Mouse (Mus musculus): Measurements from ENCODE around the gene Sdk2. TPM values are rescaled to one million over a fixed set of nuclear protein-coding genes. Genes with fewer than 3 reads are reported as not detected.

Sdk2 gene
- polyA plus RNA-seq, 1 experiment from 2014 or later, result 1.4 TPM

DNA sequence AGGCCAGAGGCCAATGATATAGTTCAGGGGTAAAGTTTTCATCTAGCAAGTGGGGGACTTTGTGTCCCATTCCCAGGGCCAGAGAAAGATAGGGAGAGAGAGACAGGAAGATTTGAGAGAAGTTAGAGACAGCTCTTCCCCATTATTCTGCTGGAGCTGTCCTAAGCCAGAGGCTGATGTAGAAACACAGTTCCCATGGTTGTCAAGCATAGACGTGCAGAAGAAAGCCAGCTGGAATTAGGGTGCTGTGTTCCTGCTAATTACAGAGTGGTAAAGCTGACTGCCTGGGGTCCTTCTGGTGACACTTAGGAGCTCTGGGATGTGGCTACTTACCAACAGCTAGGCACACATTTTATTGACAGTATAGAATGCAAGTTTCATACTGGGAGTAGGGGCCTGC lies 277.7 kb downstream of the Sdk2 start:
- Histone ChIP-seq H3K4me3 (no peak overlapping the region), H3K27me3 (peaks cover 4% of the 10 kb centered on the region; the same call in 1 of the 2 replicates), H3K4me1 (replicated peaks) (peaks cover 36% of the 10 kb centered on the region), H3K4me2 (no peak overlapping the region), H3K36me3 (no peaks in the 10 kb centered on the region), H3K9ac (no peak overlapping the region), H3K27ac (peak overlapping the region; percentile 47), H3K9me3 (replicated peaks) (no peaks in the 10 kb centered on the region)
- 28% methylated on average over 1 of the region's 1 CpGs for WGBS
- no peak for ATAC-seq (replicated peaks; ENCODE audit: insufficient number of reproducible peaks, insufficient read depth, low FRiP score, low read depth)

DNA sequence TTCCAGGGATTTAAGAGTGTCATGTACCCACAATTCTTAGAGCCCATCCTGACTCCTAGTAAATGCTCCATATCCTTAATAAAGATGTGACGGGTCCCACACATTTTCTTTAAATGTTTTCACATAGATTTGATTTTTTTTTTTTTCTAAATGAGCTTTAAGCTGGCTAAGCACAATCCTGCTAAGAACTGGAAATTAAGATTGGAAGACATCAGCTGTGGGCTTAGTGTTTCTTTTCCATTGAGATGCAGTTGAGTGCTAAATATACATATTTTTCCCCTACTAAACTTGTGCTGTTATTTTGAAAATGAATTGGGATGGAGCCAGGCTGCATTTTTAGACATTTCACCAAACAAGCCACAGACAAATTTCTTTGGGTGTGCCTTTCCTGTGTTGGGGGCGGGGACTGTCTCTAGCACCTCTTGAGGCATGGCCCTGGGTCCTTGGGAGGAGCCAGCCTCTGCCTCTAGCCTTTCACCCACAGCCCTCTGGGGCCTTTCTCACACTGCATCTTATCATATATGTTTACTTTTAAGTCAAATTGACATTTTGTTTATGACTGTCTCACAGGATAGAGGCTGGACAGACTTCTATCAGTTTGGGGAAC lies 278.6 kb downstream of the Sdk2 start:
- 69% methylated on average over 2 of the region's 2 CpGs for WGBS
- no peaks in the 10 kb centered on the region for H3K9me3 ChIP-seq (replicated peaks)
- H3K4me1 ChIP-seq (replicated peaks), result peaks cover 36% of the 10 kb centered on the region
- no peak overlapping the region for H3K4me3 ChIP-seq
- peaks cover 2% of the 10 kb centered on the region; the same call in 1 of the 2 replicates for H3K27me3 ChIP-seq
- no peaks in the 10 kb centered on the region for H3K36me3 ChIP-seq
- no peak overlapping the region for H3K4me2 ChIP-seq
- no peak overlapping the region for H3K9ac ChIP-seq
- H3K27ac ChIP-seq, result peak overlapping the region; percentile 47
- ATAC-seq (replicated peaks; ENCODE audit: insufficient number of reproducible peaks, insufficient read depth, low FRiP score, low read depth), result no peak

GRCm38 (mm10) chr11:113787432-113788182 lies 279.2 kb downstream of the Sdk2 start:
- Histone ChIP-seq H3K9me3 (replicated peaks) (no peaks in the 10 kb centered on the region), H3K4me1 (replicated peaks) (peaks cover 36% of the 10 kb centered on the region), H3K4me2 (no peak overlapping the region), H3K27me3 (no peaks in the 10 kb centered on the region), H3K9ac (no peak overlapping the region), H3K4me3 (no peak overlapping the region), H3K27ac (0 out of 2 replicates have a peak overlapping the region, but pooled peaks have one; percentile 47), H3K36me3 (no peaks in the 10 kb centered on the region)
- ATAC-seq (replicated peaks; ENCODE audit: insufficient number of reproducible peaks, insufficient read depth, low FRiP score, low read depth), result no peak
- WGBS, result 74% methylated on average over 13 of the region's 13 CpGs

DNA sequence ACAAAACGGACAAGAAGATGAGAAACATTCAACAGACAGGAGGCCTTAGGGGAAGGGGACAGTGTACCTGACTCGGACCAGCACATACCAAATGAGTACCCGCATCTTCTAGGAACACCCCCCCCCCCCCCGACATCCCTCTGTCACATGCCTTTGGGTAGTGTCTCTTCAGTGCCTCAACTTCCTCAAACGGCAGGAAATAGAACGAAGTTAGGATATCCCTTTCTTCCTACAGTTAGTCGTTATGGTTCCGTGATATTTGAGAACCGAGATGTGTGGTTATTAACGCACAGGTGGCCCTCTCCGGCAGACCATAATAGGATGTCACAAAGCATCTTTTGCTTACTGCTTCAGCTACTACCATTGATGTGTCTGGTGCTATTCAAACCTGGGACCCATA lies 279.8 kb downstream of the Sdk2 start:
- Histone ChIP-seq H3K4me3 (no peak overlapping the region), H3K4me2 (no peak overlapping the region), H3K27me3 (no peaks in the 10 kb centered on the region), H3K9me3 (replicated peaks) (no peaks in the 10 kb centered on the region), H3K4me1 (replicated peaks) (peaks cover 36% of the 10 kb centered on the region), H3K27ac (no peak overlapping the region), H3K36me3 (no peaks in the 10 kb centered on the region), H3K9ac (no peak overlapping the region)
- no peak for ATAC-seq (replicated peaks; ENCODE audit: insufficient number of reproducible peaks, insufficient read depth, low FRiP score, low read depth)
- 84% methylated on average over 11 of the region's 11 CpGs for WGBS

- Histone ChIP-seq H3K27me3 (no peaks in the 10 kb centered on the region), H3K4me1 (replicated peaks) (peaks cover 36% of the 10 kb centered on the region), H3K27ac (peak overlapping the region; percentile 79), H3K36me3 (no peaks in the 10 kb centered on the region), H3K9me3 (replicated peaks) (no peaks in the 10 kb centered on the region), H3K4me2 (peak overlapping the region; percentile 66), H3K4me3 (peak overlapping the region; percentile 43; the same call in 1 of the 2 replicates), H3K9ac (no peak overlapping the region)
- 49% methylated on average over 4 of the region's 4 CpGs for WGBS
- ATAC-seq (replicated peaks; ENCODE audit: insufficient number of reproducible peaks, insufficient read depth, low FRiP score, low read depth), result no peak
These were observed 280.5 kb downstream of the Sdk2 start for GRCm38 (mm10) chr11:113786395-113786794.

DNA sequence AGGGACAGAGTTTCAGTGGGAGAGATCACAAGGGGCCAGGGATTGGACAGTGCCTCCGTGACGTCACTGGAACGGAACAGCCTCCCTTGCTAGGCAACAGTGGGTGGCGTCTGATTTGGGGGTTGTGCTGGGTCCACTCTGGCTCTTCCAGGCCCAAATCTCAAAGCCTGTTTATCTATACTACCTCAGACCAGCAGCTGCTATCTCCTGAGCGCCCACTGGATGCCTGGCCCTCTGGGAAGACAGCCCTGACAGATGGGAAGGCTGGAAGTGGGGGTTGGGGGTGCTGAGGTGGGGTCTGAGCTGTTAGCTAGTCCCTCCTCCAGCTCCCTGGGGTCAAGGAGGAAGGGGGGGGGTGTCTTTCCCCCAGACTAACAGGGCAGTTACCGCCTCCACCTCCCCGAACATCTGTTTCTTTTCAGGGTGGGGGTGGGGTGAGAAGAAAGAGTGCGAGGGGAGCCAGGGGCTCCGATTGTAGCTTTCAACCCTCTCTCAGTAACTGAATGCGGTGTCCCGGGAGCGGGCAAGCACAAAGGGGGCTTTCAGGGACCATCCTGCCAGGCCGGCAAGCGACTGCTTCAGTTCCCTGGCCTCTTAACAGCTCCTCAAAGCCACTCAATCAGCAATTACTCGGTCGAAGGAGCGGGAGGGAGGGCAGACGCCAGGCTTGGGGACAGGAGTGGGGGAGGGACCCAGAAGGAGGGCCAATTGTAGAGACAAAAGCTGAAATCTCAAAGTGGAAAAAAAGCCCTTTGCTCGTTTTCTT lies 281.3 kb downstream of the Sdk2 start:
- Histone ChIP-seq H3K27me3 (no peaks in the 10 kb centered on the region), H3K4me2 (peak overlapping the region; percentile 66), H3K36me3 (no peaks in the 10 kb centered on the region), H3K27ac (peak overlapping the region; percentile 79), H3K4me3 (peak overlapping the region; percentile 43), H3K4me1 (replicated peaks) (peaks cover 36% of the 10 kb centered on the region), H3K9ac (peak overlapping the region; percentile 52; the same call in 1 of the 2 replicates), H3K9me3 (replicated peaks) (no peaks in the 10 kb centered on the region)
- peak; percentile 75 for ATAC-seq (replicated peaks; ENCODE audit: insufficient number of reproducible peaks, insufficient read depth, low FRiP score, low read depth)
- WGBS, result 4% methylated on average over 19 of the region's 19 CpGs

- Histone ChIP-seq H3K9ac (no peak overlapping the region), H3K4me3 (no peak overlapping the region), H3K9me3 (replicated peaks) (no peaks in the 10 kb centered on the region), H3K4me2 (peak overlapping the region; percentile 66; the same call in 1 of the 2 replicates), H3K27me3 (no peaks in the 10 kb centered on the region), H3K4me1 (replicated peaks) (peaks cover 36% of the 10 kb centered on the region), H3K27ac (peak overlapping the region; percentile 79), H3K36me3 (no peaks in the 10 kb centered on the region)
- ATAC-seq (replicated peaks; ENCODE audit: insufficient number of reproducible peaks, insufficient read depth, low FRiP score, low read depth), result no peak
- WGBS, result 63% methylated on average over 2 of the region's 2 CpGs
These were observed 282.0 kb downstream of the Sdk2 start for GRCm38 (mm10) chr11:113784656-113785396.

DNA sequence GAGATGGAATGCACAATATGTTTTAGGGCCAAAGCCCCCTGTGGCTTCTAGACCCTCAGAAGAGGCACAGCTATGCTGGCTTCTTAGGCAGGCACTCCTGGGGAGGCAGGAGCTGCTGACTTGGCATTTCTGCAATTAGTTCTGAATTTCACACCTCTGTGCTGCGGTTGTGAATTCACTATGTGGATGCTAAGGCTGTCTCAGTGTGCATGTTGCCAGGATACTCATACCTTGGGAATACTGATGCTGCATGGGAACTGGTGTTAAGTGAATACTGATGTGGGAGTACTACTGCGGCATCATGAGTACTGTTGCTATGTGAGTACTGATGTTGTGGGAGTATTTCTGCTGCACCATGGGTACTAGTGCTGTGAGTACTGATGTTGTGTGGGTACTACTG lies 284.4 kb downstream of the Sdk2 start:
- no peaks in the 10 kb centered on the region for H3K36me3 ChIP-seq
- no peak overlapping the region for H3K27ac ChIP-seq
- no peak overlapping the region for H3K9ac ChIP-seq
- no peak overlapping the region for H3K4me2 ChIP-seq
- 85% methylated on average over 2 of the region's 2 CpGs for WGBS
- no peaks in the 10 kb centered on the region for H3K27me3 ChIP-seq
- peaks cover 38% of the 10 kb centered on the region for H3K4me1 ChIP-seq (replicated peaks)
- no peaks in the 10 kb centered on the region for H3K9me3 ChIP-seq (replicated peaks)
- H3K4me3 ChIP-seq, result no peak overlapping the region
- no peak for ATAC-seq (replicated peaks; ENCODE audit: insufficient number of reproducible peaks, insufficient read depth, low FRiP score, low read depth)

DNA sequence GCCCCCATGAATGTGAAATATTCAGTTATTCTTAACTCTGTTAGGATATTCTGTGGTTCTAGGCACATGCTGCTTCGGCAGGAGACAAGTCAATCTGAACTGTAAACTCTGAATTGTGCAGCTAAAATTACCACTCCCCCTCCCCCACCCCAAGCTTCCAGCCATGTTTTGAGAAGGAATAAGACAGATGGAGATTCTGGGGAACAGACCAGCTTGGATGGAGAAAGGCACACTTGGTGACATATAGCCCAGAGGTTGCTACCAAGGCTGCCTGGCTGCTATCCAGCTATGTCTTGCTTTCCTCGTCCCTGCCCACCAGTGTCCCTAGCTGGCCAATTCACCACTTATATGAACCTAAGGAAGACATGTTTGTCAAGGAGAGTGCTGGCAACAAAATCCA lies 284.8 kb downstream of the Sdk2 start:
- WGBS, result 38% methylated on average over 2 of the region's 2 CpGs
- H3K36me3 ChIP-seq, result no peaks in the 10 kb centered on the region
- ATAC-seq (replicated peaks; ENCODE audit: insufficient number of reproducible peaks, insufficient read depth, low FRiP score, low read depth), result no peak
- H3K27ac ChIP-seq, result no peak overlapping the region
- H3K9me3 ChIP-seq (replicated peaks), result no peaks in the 10 kb centered on the region
- H3K4me3 ChIP-seq, result no peak overlapping the region
- H3K9ac ChIP-seq, result no peak overlapping the region
- H3K4me2 ChIP-seq, result no peak overlapping the region
- H3K4me1 ChIP-seq (replicated peaks), result peaks cover 34% of the 10 kb centered on the region
- no peaks in the 10 kb centered on the region for H3K27me3 ChIP-seq

DNA sequence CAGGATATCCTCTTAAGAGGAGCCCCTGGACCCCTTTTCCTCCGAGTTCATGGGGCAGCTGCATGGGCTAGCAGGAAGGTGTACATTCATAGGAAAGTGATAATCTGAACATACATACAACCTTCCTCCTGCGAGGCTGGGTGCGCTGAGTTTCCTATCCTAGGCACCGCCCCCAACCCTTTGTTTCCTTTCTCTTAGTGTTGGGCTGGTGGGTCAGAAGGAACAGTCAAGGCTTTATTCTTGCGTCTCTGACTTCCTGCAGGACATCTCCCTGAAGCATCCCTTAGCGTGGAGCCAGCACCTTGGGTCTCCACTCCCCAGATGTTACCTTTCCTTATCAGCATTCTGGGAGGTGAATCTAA lies 287.2 kb downstream of the Sdk2 start:
- Histone ChIP-seq H3K4me3 (no peak overlapping the region), H3K27ac (peak overlapping the region; percentile 2; the same call in 1 of the 2 replicates), H3K4me1 (replicated peaks) (peaks cover 15% of the 10 kb centered on the region), H3K36me3 (no peaks in the 10 kb centered on the region), H3K9ac (no peak overlapping the region), H3K27me3 (no peaks in the 10 kb centered on the region), H3K4me2 (no peak overlapping the region), H3K9me3 (replicated peaks) (no peaks in the 10 kb centered on the region)
- WGBS, result 35% methylated on average over 6 of the region's 6 CpGs
- ATAC-seq (replicated peaks; ENCODE audit: insufficient number of reproducible peaks, insufficient read depth, low FRiP score, low read depth), result no peak

All from heart, embryonic 15.5 days (tissue).